Mouse (Mus musculus) heart, embryonic 11.5 days (tissue): Measurements from ENCODE around the gene Hivep3. TPM values are rescaled to one million over a fixed set of nuclear protein-coding genes. Genes with fewer than 3 reads are reported as not detected.

ENCODE experiments used
- ATAC-seq: fragments of 200-750 bp; cut with Nextera tagmentation; replicated peaks from 2 replicates; pipeline ENCODE4 v1.8.0; 2017; ENCODE audit warnings: moderate library complexity; ENCODE audit not compliant: insufficient number of reproducible peaks, low FRiP score, low TSS enrichment
- H3K27ac ChIP-seq: fragments of 300-500 bp; sonication (generic); 2 replicates; pipeline ENCODE4 v1.5.1; 2014; ENCODE audit warnings: mild to moderate bottlenecking, low read depth, low read length
- H3K27me3 ChIP-seq: fragments of 300-500 bp; sonication (generic); 2 replicates; pipeline ENCODE4 v1.6.1; 2014; ENCODE audit warnings: mild to moderate bottlenecking, low read length, mixed read lengths; ENCODE audit not compliant: control insufficient read depth, insufficient read depth
- H3K36me3 ChIP-seq: fragments of 300-500 bp; sonication (generic); 2 replicates; pipeline ENCODE4 v1.6.1; 2014; ENCODE audit warnings: mild to moderate bottlenecking, low read length, moderate library complexity, mixed read lengths; ENCODE audit not compliant: control insufficient read depth, insufficient read depth
- H3K4me1 ChIP-seq: fragments of 300-500 bp; sonication (generic); 2 replicates; pipeline ENCODE4 v1.6.1; 2014; ENCODE audit warnings: low read length; ENCODE audit not compliant: control insufficient read depth, insufficient read depth
- H3K4me2 ChIP-seq: fragments of 300-500 bp; sonication (generic); 2 replicates; pipeline ENCODE4 v1.6.1; 2014; ENCODE audit warnings: mild to moderate bottlenecking, moderate library complexity
- H3K4me3 ChIP-seq: fragments of 300-500 bp; sonication (generic); 2 replicates; pipeline ENCODE4 v1.5.1; 2014; ENCODE audit warnings: low read depth, low read length
- H3K9ac ChIP-seq: fragments of 300-500 bp; sonication (generic); 2 replicates; pipeline ENCODE4 v1.6.1; 2014; ENCODE audit warnings: mild to moderate bottlenecking, low read depth, low read length, moderate library complexity
- H3K9me3 ChIP-seq: fragments of 300-500 bp; sonication (generic); replicated peaks from 2 replicates; pipeline ENCODE4 v1.6.1; 2016; ENCODE audit warnings: low read length; ENCODE audit not compliant: control insufficient read depth
- WGBS: fragments of 180-500 bp; shearing (Covaris S2); extraction: QIAGEN DNeasy Blood & Tissue Kit; methylation state at CpG from one replicate; pipeline ENCODE4 v1.1.7; 2014; ENCODE audit not compliant: insufficient replicate concordance; 5-methylcytosine and 5-hydroxymethylcytosine counted together
- polyA plus RNA-seq: library from polyadenylated mRNA; unstranded; fragments of >200 nt; fragmentation: Nextera tagmentation; extraction: Ambion mirVana; gene quantifications from 2 replicates; pipeline ENCODE4 v1.2.1, GENCODE M21; 2014

Gene Hivep3
- polyA plus RNA-seq, 1 experiment from 2014 or later: 4.8 TPM

DNA sequence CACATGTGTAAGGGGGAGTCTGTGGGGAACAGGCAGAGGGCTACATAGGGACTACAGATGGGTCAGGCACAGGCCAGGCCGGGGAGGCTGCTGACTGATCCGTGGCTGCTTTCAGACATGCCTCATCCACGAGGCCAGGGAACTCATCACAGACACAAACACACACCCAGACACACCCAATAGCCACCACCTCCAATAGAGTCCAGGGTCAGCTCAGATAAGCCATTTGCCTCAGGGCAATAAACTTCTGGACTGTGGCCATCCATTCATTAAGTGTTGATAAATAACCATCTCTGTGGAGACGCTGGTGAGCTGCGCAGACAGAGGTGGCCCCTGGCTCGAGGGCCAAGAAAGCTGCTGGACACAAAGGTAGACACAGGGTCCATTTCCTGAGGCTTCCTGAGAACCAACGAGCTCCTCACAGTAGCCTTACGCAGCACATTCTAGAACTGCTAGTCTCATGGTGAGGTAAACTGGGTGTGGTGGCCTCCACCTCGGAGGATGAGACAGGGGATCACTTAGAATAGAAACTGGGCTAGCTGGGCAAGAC lies 436.9 kb downstream of the Hivep3 start:
- 65% methylated on average over 9 of the region's 9 CpGs for WGBS
- Histone ChIP-seq H3K9me3 (no peaks in the 10 kb centered on the region), H3K9ac (no peak overlapping the region), H3K4me2 (no peak overlapping the region), H3K36me3 (no peaks in the 10 kb centered on the region), H3K27me3 (no peaks in the 10 kb centered on the region), H3K4me3 (no peak overlapping the region), H3K27ac (no peak overlapping the region), H3K4me1 (peaks cover 13% of the 10 kb centered on the region)
- no peak for ATAC-seq

DNA sequence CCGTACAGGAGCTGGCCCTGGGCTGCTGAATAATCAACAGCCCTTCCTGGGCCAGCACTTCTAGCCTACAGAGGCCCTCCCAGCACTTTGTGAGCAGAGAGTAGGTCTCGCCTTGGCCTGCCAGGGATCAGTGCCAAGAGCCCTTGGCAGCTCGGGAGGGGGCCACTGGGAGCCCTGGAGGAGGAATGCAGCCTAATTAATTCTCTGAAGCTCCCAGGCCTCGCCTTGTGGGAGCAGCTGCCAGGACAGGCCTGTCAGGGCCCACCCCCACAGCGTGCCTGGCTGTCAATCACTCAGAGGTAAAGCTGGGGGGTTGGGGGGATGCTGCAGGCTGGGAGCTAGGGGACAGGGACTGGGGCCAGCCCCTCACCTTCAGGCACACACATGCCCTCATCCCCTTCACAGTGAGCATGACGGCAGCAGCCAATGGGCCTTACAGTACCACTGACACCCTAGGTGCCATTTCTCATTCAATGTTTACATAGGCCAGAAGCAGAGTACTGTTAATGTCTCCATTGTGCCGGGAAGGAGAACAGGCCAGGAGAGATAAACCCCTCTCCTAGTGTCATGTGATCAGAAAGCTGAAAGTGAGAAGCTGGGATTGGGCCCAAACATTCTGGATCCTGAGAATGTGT lies 438.6 kb downstream of the Hivep3 start:
- ATAC-seq: peak; percentile 49; the same call in 1 of the 2 replicates
- peaks cover 13% of the 10 kb centered on the region for H3K4me1 ChIP-seq
- no peak overlapping the region for H3K9ac ChIP-seq
- no peak overlapping the region for H3K4me2 ChIP-seq
- H3K27me3 ChIP-seq: no peaks in the 10 kb centered on the region
- no peaks in the 10 kb centered on the region for H3K9me3 ChIP-seq
- WGBS: 17% methylated on average over 7 of the region's 7 CpGs
- H3K27ac ChIP-seq: no peak overlapping the region
- no peaks in the 10 kb centered on the region for H3K36me3 ChIP-seq
- H3K4me3 ChIP-seq: no peak overlapping the region

DNA sequence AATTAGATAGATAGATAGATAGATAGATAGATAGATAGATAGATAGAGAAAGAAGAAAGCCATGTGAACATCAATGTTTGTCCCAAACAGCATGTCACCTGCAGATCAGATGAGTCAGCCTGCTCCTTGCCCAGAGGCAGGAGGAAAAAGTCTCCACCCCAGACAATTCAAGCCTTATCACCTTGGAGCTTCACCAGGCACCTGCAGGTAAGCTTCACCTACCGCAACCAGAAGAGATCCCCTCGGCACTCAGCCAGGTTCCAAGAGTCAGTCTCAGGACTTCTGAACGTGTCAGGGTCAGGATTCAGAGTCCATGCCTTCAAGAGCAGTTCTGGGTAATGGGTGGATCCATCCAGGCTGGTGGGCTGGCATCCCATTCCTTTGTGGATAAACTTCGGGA lies 445.5 kb downstream of the Hivep3 start:
- no peaks in the 10 kb centered on the region for H3K27me3 ChIP-seq
- no peaks in the 10 kb centered on the region for H3K4me1 ChIP-seq
- ATAC-seq: no peak
- no peak overlapping the region for H3K4me3 ChIP-seq
- no peaks in the 10 kb centered on the region for H3K36me3 ChIP-seq
- H3K27ac ChIP-seq: no peak overlapping the region
- no peak overlapping the region for H3K9ac ChIP-seq
- H3K9me3 ChIP-seq: no peaks in the 10 kb centered on the region
- WGBS: 78% methylated on average over 4 of the region's 4 CpGs
- H3K4me2 ChIP-seq: no peak overlapping the region

DNA sequence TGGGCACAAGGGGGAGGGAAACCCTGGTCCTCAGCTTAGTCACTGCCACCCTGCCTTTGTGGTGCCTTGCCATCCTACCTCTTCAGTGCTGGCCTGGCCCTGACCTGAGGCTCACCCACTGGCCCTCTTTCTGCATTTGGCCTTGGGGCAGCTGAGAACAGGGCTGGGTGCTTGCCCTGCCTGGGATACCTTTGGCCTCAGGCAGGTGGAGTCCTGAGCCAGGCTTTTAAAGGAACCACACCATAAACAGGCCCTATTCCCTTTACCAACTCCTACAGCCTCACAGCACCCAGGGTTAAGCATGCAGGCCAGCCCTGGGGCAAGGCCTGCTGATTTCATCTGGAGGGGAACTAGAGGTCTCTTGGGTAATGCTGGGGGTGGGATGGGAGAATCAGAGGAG lies 447.0 kb downstream of the Hivep3 start:
- ATAC-seq: no peak
- Histone ChIP-seq H3K36me3 (no peaks in the 10 kb centered on the region), H3K27ac (no peak overlapping the region), H3K4me3 (no peak overlapping the region), H3K9me3 (no peaks in the 10 kb centered on the region), H3K27me3 (no peaks in the 10 kb centered on the region), H3K9ac (no peak overlapping the region), H3K4me2 (no peak overlapping the region), H3K4me1 (no peaks in the 10 kb centered on the region)

DNA sequence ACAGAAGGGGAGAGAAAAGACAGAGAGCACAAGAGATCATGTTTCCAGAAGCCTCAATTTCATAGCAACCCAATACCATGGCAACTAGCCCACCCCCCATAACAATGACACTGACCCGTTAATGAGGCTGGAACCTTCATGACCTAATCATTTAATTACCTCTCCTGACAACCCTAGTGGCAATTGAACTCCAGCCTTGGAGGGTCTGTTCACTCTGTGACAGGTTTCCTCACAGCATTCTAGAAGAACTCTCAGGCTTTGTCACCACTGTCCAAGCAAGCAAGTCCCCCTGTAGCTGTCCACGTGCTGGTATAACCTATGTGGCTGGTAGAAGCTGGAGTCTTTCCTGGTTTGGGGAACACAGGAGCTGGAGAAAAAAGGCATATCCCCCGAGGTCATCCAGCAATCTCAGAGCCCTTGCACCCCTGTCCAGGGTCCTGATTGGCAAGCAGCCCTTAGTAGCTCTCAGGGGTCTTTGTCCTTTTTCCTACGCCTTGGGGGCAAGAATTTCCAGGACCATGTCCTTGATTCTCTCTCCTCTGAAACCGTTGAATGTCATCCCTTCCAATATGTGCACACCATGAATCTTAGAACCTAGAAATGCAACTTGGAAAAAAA lies 450.9 kb downstream of the Hivep3 start:
- no peak overlapping the region for H3K27ac ChIP-seq
- no peaks in the 10 kb centered on the region for H3K36me3 ChIP-seq
- H3K4me1 ChIP-seq: 0 out of 2 replicates have a peak, but pooled peaks cover 2% of the 10 kb centered on the region
- H3K4me2 ChIP-seq: no peak overlapping the region
- WGBS: 23% methylated on average over 5 of the region's 5 CpGs
- ATAC-seq: no peak
- H3K9me3 ChIP-seq: no peaks in the 10 kb centered on the region
- H3K4me3 ChIP-seq: no peak overlapping the region
- no peak overlapping the region for H3K9ac ChIP-seq
- no peaks in the 10 kb centered on the region for H3K27me3 ChIP-seq

DNA sequence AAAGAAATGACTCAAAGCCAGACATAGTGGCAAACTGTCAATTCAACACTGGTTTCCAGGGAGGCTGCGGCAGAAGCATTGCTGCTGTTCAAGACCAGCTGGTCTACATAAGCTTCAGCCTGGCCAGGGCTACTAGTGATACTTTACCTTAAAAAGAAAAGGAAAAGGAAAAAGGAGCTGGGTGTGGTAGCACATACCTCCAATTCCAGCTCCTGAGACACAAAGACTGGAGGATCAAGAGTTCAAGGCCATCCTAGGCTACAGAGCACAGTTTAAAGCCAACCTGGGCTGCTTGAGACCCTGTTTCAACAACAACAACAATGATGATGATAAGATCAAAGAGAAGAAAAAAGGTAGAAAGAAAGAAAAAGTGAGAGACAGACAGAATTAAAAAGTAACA lies 452.9 kb downstream of the Hivep3 start:
- Histone ChIP-seq H3K9me3 (no peaks in the 10 kb centered on the region), H3K4me3 (no peak overlapping the region), H3K4me1 (0 out of 2 replicates have a peak, but pooled peaks cover 2% of the 10 kb centered on the region), H3K36me3 (no peaks in the 10 kb centered on the region), H3K27ac (no peak overlapping the region), H3K27me3 (peaks cover 4% of the 10 kb centered on the region; the same call in 1 of the 2 replicates), H3K4me2 (no peak overlapping the region), H3K9ac (no peak overlapping the region)
- no peak for ATAC-seq
- 73% methylated on average over 1 of the region's 1 CpGs for WGBS

DNA sequence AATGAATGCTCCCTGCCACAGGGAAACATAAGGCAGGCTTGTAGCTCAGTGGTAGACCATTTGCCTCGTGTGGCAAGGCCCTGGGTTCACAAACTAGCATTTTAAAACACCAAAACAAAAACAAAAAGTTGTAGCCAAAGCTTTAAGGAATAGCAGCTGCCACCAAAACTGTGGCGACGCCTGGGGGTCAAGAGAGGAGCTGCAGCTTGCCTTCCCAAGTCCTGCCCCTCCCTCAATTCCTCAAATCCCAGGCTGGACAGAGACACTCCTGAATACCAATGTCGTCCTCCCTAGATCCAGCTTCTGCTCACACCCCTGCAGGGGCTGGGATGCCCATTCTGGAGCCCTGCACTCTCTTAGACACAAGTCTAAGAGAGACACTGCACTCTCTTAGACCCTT lies 453.4 kb downstream of the Hivep3 start:
- no peak overlapping the region for H3K4me3 ChIP-seq
- H3K27me3 ChIP-seq: peaks cover 4% of the 10 kb centered on the region; the same call in 1 of the 2 replicates
- no peaks in the 10 kb centered on the region for H3K9me3 ChIP-seq
- WGBS: 0% methylated on average over 4 of the region's 4 CpGs
- H3K27ac ChIP-seq: no peak overlapping the region
- H3K36me3 ChIP-seq: no peaks in the 10 kb centered on the region
- H3K9ac ChIP-seq: no peak overlapping the region
- 0 out of 2 replicates have a peak, but pooled peaks cover 2% of the 10 kb centered on the region for H3K4me1 ChIP-seq
- no peak overlapping the region for H3K4me2 ChIP-seq
- ATAC-seq: no peak
